Mouse (Mus musculus) forebrain, embryonic 16.5 days (tissue): ENCODE measurements around the gene Rer1. TPM values are rescaled to one million over a fixed set of nuclear protein-coding genes. Genes with fewer than 3 reads are reported as not detected.

Experiments used
- ATAC-seq: fragments of 200-750 bp; cut with Nextera tagmentation; 2 replicates; pipeline ENCODE4 v1.8.0; 2017; ENCODE audit warnings: mild to moderate bottlenecking, moderate library complexity
- H3K27ac ChIP-seq: fragments of 300-500 bp; sonication (generic); 2 replicates; pipeline ENCODE4 v1.5.1; 2014; ENCODE audit warnings: low read length, control low read depth
- H3K27me3 ChIP-seq: fragments of 300-500 bp; sonication (generic); replicated peaks from 2 replicates; pipeline ENCODE4 v1.6.1; 2014; ENCODE audit warnings: low read length; ENCODE audit not compliant: control insufficient read depth, insufficient read depth
- H3K36me3 ChIP-seq: fragments of 300-500 bp; sonication (generic); 2 replicates; pipeline ENCODE4 v1.6.1; 2014; ENCODE audit not compliant: control insufficient read depth, insufficient read depth
- H3K4me1 ChIP-seq: fragments of 300-500 bp; sonication (generic); replicated peaks from 2 replicates; pipeline ENCODE4 v1.6.1; 2014; ENCODE audit warnings: low read length; ENCODE audit not compliant: control insufficient read depth, insufficient read depth
- H3K4me2 ChIP-seq: fragments of 300-500 bp; sonication (generic); 2 replicates; pipeline ENCODE4 v1.6.1; 2014; ENCODE audit warnings: mild to moderate bottlenecking, low read length, control low read depth
- H3K4me3 ChIP-seq: fragments of 300-500 bp; sonication (generic); replicated peaks from 2 replicates; pipeline ENCODE4 v1.5.1; 2014; ENCODE audit warnings: mild to moderate bottlenecking, low read length, control low read depth
- H3K9ac ChIP-seq: fragments of 300-500 bp; sonication (generic); replicated peaks from 2 replicates; pipeline ENCODE4 v1.6.1; 2014; ENCODE audit warnings: low read depth, low read length, control low read depth
- H3K9me3 ChIP-seq: fragments of 300-500 bp; sonication (generic); 2 replicates; pipeline ENCODE4 v1.6.1; 2016; ENCODE audit warnings: low read length; ENCODE audit not compliant: control insufficient read depth
- WGBS: fragments of 180-500 bp; shearing (Covaris S2); extraction: QIAGEN DNeasy Blood & Tissue Kit; methylation state at CpG from one replicate; pipeline ENCODE4 v1.1.7; 2014; 5-methylcytosine and 5-hydroxymethylcytosine counted together
- polyA plus RNA-seq: library from polyadenylated mRNA; unstranded; fragments of >200 nt; fragmentation: Nextera tagmentation; extraction: Ambion mirVana; gene quantifications from 2 replicates; pipeline ENCODE4 v1.2.1, GENCODE M21; 2015

Rer1 gene
- polyA plus RNA-seq, 1 experiment from 2014 or later: 125 TPM

GRCm38 (mm10) chr4:155069191-155069590 is 17.0 kb downstream of the Rer1 start:
- Histone ChIP-seq H3K36me3 (peaks cover 26% of the 10 kb centered on the region), H3K4me1 (peaks cover 16% of the 10 kb centered on the region), H3K9ac (no peak overlapping the region), H3K4me3 (no peak overlapping the region), H3K27me3 (no peaks in the 10 kb centered on the region), H3K4me2 (no peak overlapping the region), H3K9me3 (no peaks in the 10 kb centered on the region), H3K27ac (no peak overlapping the region)
- WGBS: 76% methylated on average over 6 of the region's 6 CpGs
- ATAC-seq: no peak

- 93% methylated on average over 20 of the region's 20 CpGs for WGBS
- H3K27me3 ChIP-seq: no peaks in the 10 kb centered on the region
- H3K4me2 ChIP-seq: no peak overlapping the region
- H3K27ac ChIP-seq: no peak overlapping the region
- ATAC-seq: no peak
- H3K9me3 ChIP-seq: no peaks in the 10 kb centered on the region
- no peak overlapping the region for H3K4me3 ChIP-seq
- H3K4me1 ChIP-seq: peaks cover 16% of the 10 kb centered on the region
- H3K9ac ChIP-seq: no peak overlapping the region
- peaks cover 22% of the 10 kb centered on the region for H3K36me3 ChIP-seq
Observed at GRCm38 (mm10) chr4:155068357-155068972, 17.7 kb downstream of the Rer1 start.

- peak within 1 kb of the TSS; percentile 83 for H3K4me2 ChIP-seq
Observed at GRCm38 (mm10) chr4:155066834-155067522, 19.2 kb downstream of the Rer1 start, which contains the start of gene Pex10. TSS of gene Pex10 (plus strand) at chr4:155067016.

GRCm38 (mm10) chr4:155065970-155066833 is 20.0 kb downstream of the Rer1 start:
- H3K9ac ChIP-seq: no peak overlapping the region; the same call in 1 of the 2 replicates
- H3K4me3 ChIP-seq: peak overlapping the region; percentile 60
- H3K9me3 ChIP-seq: no peaks in the 10 kb centered on the region
- peak; percentile 70 for ATAC-seq
- peaks cover 8% of the 10 kb centered on the region for H3K36me3 ChIP-seq
- H3K4me2 ChIP-seq: peak overlapping the region; percentile 83
- H3K27me3 ChIP-seq: no peaks in the 10 kb centered on the region
- peaks cover 16% of the 10 kb centered on the region for H3K4me1 ChIP-seq
- 5% methylated on average over 15 of the region's 15 CpGs for WGBS
- peak overlapping the region; percentile 75 for H3K27ac ChIP-seq

More at GRCm38 (mm10) chr4:155066834-155067522, 19.2 kb downstream of the Rer1 start, which contains the start of gene Pex10:
- Histone ChIP-seq H3K4me1 (peaks cover 16% of the 10 kb centered on the region), H3K9me3 (no peaks in the 10 kb centered on the region), H3K27me3 (no peaks in the 10 kb centered on the region), H3K36me3 (peaks cover 14% of the 10 kb centered on the region), H3K27ac (peak within 1 kb of the TSS; percentile 75), H3K4me3 (peak within 1 kb of the TSS; percentile 60), H3K9ac (peak within 1 kb of the TSS; percentile 60)
- under 1% methylated on average over 48 of the region's 48 CpGs for whole genome bisulfite sequencing
- peak; percentile 89 for ATAC-seq

GRCm38 (mm10) chr4:155064474-155064873 is 21.7 kb downstream of the Rer1 start:
- 79% methylated on average over 2 of the region's 2 CpGs for WGBS
- no peak for ATAC-seq
- H3K4me2 ChIP-seq: no peak overlapping the region
- H3K4me1 ChIP-seq: peaks cover 18% of the 10 kb centered on the region
- no peaks in the 10 kb centered on the region for H3K9me3 ChIP-seq
- H3K4me3 ChIP-seq: no peak overlapping the region
- H3K36me3 ChIP-seq: no peaks in the 10 kb centered on the region; the same call in 1 of the 2 replicates
- no peak overlapping the region for H3K27ac ChIP-seq
- no peak overlapping the region for H3K9ac ChIP-seq
- H3K27me3 ChIP-seq: no peaks in the 10 kb centered on the region

GRCm38 (mm10) chr4:155063895-155064294 is 22.3 kb downstream of the Rer1 start:
- ATAC-seq: no peak
- no peak overlapping the region for H3K4me3 ChIP-seq
- H3K4me2 ChIP-seq: no peak overlapping the region
- no peak overlapping the region for H3K27ac ChIP-seq
- peaks cover 19% of the 10 kb centered on the region for H3K4me1 ChIP-seq
- H3K36me3 ChIP-seq: no peaks in the 10 kb centered on the region
- no peaks in the 10 kb centered on the region for H3K9me3 ChIP-seq
- H3K9ac ChIP-seq: no peak overlapping the region
- WGBS: 39% methylated on average over 3 of the region's 3 CpGs
- H3K27me3 ChIP-seq: no peaks in the 10 kb centered on the region

- H3K9me3 ChIP-seq: no peaks in the 10 kb centered on the region
- no peaks in the 10 kb centered on the region for H3K27me3 ChIP-seq
- H3K4me2 ChIP-seq: no peak overlapping the region
- H3K36me3 ChIP-seq: no peaks in the 10 kb centered on the region
- WGBS: 34% methylated on average over 10 of the region's 10 CpGs
- H3K9ac ChIP-seq: no peak overlapping the region
- no peak for ATAC-seq
- no peak overlapping the region for H3K4me3 ChIP-seq
- peaks cover 26% of the 10 kb centered on the region for H3K4me1 ChIP-seq
- H3K27ac ChIP-seq: no peak overlapping the region
Observed at GRCm38 (mm10) chr4:155058325-155058724, 27.9 kb downstream of the Rer1 start.

GRCm38 (mm10) chr4:155056724-155057123 is 29.5 kb downstream of the Rer1 start, which contains the start of gene Plch2:
TSS of gene Plch2 (minus strand) at chr4:155056784.
- no peaks in the 10 kb centered on the region for H3K27me3 ChIP-seq
- peaks cover 30% of the 10 kb centered on the region for H3K4me1 ChIP-seq
- no peak within 1 kb of the TSS for H3K27ac ChIP-seq
- no peak within 1 kb of the TSS for H3K4me2 ChIP-seq
- 30% methylated on average over 10 of the region's 10 CpGs for WGBS
- no peaks in the 10 kb centered on the region for H3K36me3 ChIP-seq
- no peaks in the 10 kb centered on the region for H3K9me3 ChIP-seq
- 0 out of 2 replicates have a peak, but pooled peaks have one; percentile 21 for ATAC-seq
- H3K9ac ChIP-seq: no peak within 1 kb of the TSS
- H3K4me3 ChIP-seq: no peak within 1 kb of the TSS

GRCm38 (mm10) chr4:155050116-155050515 is 36.1 kb downstream of the Rer1 start:
- Histone ChIP-seq H3K36me3 (no peaks in the 10 kb centered on the region), H3K4me2 (no peak overlapping the region), H3K9ac (no peak overlapping the region), H3K27me3 (peaks cover 5% of the 10 kb centered on the region; the same call in 1 of the 2 replicates), H3K4me3 (no peak overlapping the region), H3K4me1 (peaks cover 17% of the 10 kb centered on the region), H3K27ac (no peak overlapping the region), H3K9me3 (no peaks in the 10 kb centered on the region)
- 76% methylated on average over 7 of the region's 7 CpGs for WGBS
- no peak for ATAC-seq
